Mouse (Mus musculus): ENCODE data around the gene Syn2.

Syn2 gene

GRCm38 (mm10) chr6:115134501-115135331 lies at the start of gene Syn2:
Gene Syn2 (plus strand): TSS chr6:115134902.
- no peak for TF ChIP-seq GATA4 (IDR thresholded peaks at IDR 0.05; ENCODE audit: insufficient replicate concordance, low read length)

DNA sequence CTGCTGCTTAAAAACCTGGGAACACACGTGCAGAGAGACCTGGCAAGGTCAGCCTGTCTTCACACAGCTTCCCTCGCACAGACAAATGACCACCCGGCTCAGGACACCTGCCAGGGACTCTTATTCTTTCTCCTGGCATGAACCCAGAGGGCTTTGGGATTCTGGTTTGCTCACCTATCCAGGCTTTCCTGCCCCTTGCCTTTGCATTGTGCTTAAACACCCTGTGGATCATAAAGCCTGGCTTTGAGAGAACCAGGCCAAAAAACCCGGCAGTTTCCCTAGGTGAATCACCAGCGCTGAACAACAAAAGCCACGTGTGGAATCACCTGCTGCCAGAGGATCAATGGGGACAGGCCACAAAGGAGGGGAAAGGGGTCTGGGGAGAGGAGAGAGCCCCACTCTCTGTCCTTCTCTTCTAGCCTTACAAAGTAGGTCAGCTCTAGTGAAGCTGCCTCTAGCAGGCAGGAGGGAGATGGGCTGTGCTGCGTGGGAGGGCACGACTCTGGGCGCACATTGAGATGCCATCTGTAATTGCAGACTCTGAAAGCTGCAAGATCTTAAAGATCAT lies 49.3 kb upstream of the Syn2 start:
- no peak for TF ChIP-seq GATA4 (IDR thresholded peaks at IDR 0.05; ENCODE audit: insufficient replicate concordance, low read length)

DNA sequence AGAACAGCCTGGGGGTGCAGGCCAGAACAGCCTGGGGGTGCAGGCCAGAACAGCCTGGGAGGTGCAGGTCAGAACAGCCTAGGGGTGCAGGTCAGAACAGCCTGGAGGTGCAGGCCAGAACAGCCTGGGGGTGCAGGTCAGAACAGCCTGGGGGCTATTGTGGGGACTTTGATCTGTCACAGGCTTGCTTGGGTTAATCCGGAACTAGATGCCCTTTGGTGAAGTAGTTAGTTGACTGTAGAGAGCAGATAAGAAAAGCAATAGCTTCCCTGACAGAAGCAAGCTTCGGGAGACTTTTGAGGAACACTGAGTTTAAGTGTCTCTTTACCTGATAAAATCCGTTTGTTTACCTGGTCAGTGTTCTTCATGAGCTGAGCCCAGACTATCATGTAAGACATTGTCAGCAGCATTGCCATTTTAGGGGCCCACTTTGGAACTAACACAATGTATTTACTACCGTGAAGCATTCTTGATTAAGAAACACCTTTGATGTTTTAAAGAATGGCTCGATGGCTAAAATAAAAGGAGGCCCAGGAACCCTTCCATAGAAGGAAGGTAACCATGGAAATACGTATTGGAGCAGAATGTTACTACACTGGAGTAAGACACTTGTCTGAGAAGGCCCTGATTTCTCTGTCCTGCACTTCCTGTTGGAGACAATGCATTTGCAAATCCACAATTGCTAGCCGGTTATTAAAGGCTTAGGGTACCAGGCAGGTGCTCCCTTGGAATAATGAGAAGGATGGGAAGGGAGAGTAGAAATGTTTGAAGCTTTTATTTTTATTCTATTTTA lies 46.2 kb upstream of the Syn2 start:
- TF ChIP-seq GATA4 (IDR thresholded peaks at IDR 0.05; ENCODE audit: insufficient replicate concordance, low read length): no peak

DNA sequence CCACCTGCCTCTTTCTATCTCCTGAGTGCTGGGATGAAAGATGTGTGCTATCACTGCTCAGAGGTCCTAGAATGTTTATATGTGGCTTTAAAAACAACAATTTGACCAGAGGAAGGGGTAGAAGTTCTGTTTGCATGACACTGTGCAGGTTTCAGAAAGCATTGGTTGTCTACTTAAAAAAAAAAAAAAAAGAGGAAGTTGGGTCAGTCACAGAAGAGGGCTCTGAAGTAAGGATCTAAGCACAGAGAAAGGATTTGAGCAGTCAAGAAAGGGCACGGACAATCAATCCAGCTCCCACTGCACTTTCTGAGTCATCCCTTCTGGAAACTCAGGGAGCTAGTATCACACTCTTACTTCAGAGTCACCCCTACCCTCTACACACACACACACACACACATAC lies 43.0 kb upstream of the Syn2 start:
- no peak for TF ChIP-seq GATA4 (IDR thresholded peaks at IDR 0.05; ENCODE audit: insufficient replicate concordance, low read length)

- no peak for TF ChIP-seq GATA4 (IDR thresholded peaks at IDR 0.05; ENCODE audit: insufficient replicate concordance, low read length)
These were observed 32.2 kb upstream of the Syn2 start for GRCm38 (mm10) chr6:115102542-115102941.

GRCm38 (mm10) chr6:115111426-115111825 lies 23.3 kb upstream of the Syn2 start:
- no peak for TF ChIP-seq GATA4 (IDR thresholded peaks at IDR 0.05; ENCODE audit: insufficient replicate concordance, low read length)

DNA sequence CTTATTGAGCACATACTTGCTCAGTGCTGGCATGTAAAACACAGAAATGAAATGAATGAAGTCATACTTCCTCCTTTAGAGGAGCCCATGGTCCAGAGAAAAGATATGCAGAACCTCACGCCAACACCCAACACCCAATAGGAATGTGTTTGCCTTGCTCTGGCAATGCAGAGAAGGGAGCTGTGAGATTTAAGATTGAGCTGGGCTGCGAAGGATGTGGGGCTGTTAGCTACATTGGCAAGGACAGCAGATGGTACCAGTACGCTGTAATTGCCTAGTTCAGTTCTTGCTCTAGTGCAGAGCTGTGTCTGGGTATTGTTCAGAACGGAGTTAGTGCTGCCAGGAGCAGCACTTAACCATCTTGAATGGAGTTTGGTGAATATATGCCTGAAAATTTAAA lies 12.5 kb upstream of the Syn2 start:
- TF ChIP-seq GATA4 (IDR thresholded peaks at IDR 0.05; ENCODE audit: insufficient replicate concordance, low read length): no peak

DNA sequence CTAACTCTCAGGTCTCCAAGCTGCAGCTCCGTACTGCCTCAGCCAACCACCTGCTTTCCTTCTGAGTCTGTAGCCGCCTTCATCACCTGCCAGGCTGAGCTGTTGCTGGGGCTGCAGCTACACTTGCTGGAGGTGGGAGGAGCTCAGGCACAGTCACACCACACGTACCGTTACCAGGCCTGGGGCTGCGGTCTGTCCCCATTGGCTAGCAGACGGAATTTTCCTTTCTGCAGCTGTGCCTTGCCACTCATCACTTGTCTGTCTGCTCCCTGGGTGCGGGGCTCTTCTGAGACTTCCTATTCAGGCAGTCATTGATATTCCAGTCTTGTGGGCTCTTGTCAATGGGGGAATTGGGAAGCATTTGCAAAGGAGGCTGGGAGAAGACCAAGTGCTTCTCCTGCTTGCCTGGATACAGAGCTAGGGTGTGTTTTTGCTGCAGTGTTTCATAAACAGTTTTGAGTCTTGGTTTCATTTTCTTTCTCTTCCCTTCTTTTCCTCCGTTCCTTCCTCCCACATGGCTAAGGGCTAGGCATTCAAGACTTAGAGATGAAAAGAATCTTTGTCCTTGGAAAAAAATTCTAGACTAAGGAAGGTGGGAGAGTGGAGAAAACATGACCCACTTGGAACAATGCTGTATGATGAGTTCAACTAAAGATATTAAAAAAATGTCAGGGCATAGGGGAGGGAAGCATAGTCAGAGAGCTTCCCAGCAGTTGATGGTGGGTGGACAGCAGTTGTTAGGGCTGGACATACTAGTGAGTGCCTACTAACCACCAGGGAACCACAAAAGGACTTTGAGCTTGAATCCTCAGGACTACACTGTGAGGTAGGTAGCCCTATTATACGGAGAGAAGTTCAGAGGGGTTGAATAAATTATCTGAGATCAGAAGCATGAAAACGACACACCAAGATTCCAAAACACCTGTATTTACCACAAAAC lies 11.2 kb upstream of the Syn2 start:
- no peak for TF ChIP-seq GATA4 (IDR thresholded peaks at IDR 0.05; ENCODE audit: insufficient replicate concordance, low read length)

GRCm38 (mm10) chr6:115124675-115125357 lies 9.9 kb upstream of the Syn2 start:
- no peak for TF ChIP-seq GATA4 (IDR thresholded peaks at IDR 0.05; ENCODE audit: insufficient replicate concordance, low read length)

GRCm38 (mm10) chr6:115125358-115125720 lies 9.4 kb upstream of the Syn2 start:
- TF ChIP-seq GATA4 (IDR thresholded peaks at IDR 0.05; ENCODE audit: insufficient replicate concordance, low read length): no peak

DNA sequence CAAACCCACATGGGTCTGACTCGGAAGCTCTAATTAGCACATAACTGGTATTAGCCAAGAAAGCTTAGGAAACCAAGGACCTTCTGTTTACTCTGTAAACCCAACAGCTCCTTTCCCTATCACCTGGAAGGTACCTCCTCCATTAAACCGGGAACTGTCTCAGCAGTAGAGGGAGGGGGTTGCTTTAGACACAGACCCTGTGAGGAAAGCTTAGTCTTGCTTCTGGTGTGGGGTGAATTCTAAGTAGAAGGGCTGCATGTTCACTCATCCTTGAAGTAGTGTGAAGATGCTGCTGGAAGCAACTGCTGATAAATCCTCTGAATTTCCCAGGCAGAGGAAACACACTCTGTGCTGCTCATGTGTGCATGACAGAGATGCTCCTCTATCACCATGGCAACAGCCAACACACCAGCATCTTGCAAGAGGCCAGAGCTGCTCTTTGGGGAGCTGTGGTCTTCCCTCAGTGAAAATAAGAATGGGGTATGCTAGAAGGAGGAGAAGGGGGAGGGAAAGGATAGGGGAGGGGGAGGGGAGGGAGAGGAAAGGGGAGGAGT lies 8.4 kb upstream of the Syn2 start:
- no peak for TF ChIP-seq GATA4 (IDR thresholded peaks at IDR 0.05; ENCODE audit: insufficient replicate concordance, low read length)

DNA sequence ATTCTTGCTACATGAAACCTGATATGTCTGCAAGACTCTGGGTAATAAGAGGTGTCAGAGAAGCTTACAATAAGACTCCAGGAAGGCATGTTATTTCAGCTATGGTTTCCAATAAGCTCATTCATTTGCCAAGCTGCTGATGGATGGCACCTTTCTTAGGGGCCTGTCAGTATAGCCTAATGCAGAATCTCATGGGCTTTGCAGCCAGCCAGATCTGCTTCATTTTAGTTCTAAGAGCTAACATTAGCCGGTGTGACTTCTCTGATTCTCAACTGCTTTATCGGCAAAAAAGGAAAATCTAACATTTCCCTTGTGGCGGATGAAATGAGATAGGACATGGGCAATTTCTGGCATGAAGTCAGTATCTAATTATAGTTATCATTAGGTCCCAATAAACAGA lies 7.9 kb upstream of the Syn2 start:
- TF ChIP-seq GATA4 (IDR thresholded peaks at IDR 0.05; ENCODE audit: insufficient replicate concordance, low read length): no peak

GRCm38 (mm10) chr6:115127255-115127824 lies 7.4 kb upstream of the Syn2 start:
- TF ChIP-seq GATA4 (IDR thresholded peaks at IDR 0.05; ENCODE audit: insufficient replicate concordance, low read length): no peak

DNA sequence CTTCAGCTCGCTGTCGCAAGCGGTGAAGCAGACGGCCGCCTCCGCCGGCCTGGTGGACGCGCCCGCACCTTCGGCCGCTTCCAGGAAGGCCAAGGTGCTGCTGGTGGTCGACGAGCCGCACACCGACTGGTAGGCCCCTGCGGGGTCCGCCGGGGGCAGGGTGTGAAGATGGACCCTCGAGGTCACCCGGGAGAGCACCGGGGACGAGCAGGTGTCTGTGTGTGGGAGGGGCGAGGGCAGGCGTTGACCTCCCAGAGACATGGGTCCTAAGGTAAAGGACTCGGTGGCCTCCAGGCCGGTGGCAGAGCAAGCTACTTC lies 589 bp downstream of the Syn2 start:
- no peak for TF ChIP-seq GATA4 (IDR thresholded peaks at IDR 0.05; ENCODE audit: insufficient replicate concordance, low read length)

Data from liver, adult (tissue).